Mouse (Mus musculus) lung, embryonic 16.5 days (tissue): ENCODE data around the gene Adam12. TPM values are rescaled to one million over a fixed set of nuclear protein-coding genes. Genes with fewer than 3 reads are reported as not detected.

Experiments used
- ATAC-seq: fragments of 200-750 bp; cut with Nextera tagmentation; 2 replicates; pipeline ENCODE4 v1.8.0; 2017; ENCODE audit warnings: low read depth, mild to moderate bottlenecking, moderate library complexity
- H3K27ac ChIP-seq: fragments of 300-500 bp; sonication (generic); 2 replicates; pipeline ENCODE4 v1.5.1; 2014; ENCODE audit warnings: mild to moderate bottlenecking, control low read depth, low read length
- H3K27me3 ChIP-seq: fragments of 300-500 bp; sonication (generic); 2 replicates; pipeline ENCODE4 v1.6.1; 2014; ENCODE audit warnings: low read depth, low read length, mixed read lengths; ENCODE audit not compliant: control insufficient read depth, insufficient read depth
- H3K36me3 ChIP-seq: fragments of 300-500 bp; sonication (generic); 2 replicates; pipeline ENCODE4 v1.6.1; 2014; ENCODE audit warnings: low read length; ENCODE audit not compliant: control insufficient read depth, insufficient read depth
- H3K4me1 ChIP-seq: fragments of 300-500 bp; sonication (generic); replicated peaks from 2 replicates; pipeline ENCODE4 v1.6.1; 2014; ENCODE audit warnings: low read length, mixed read lengths; ENCODE audit not compliant: control insufficient read depth, insufficient read depth
- H3K4me2 ChIP-seq: fragments of 300-500 bp; sonication (generic); 2 replicates; pipeline ENCODE4 v1.6.1; 2014; ENCODE audit warnings: low read depth, low read length, control low read depth
- H3K4me3 ChIP-seq: fragments of 300-500 bp; sonication (generic); 2 replicates; pipeline ENCODE4 v1.5.1; 2014; ENCODE audit warnings: mild to moderate bottlenecking, low read length, control low read depth
- H3K9ac ChIP-seq: fragments of 300-500 bp; sonication (generic); 2 replicates; pipeline ENCODE4 v1.6.1; 2014; ENCODE audit warnings: low read length, control low read depth
- H3K9me3 ChIP-seq: fragments of 300-500 bp; sonication (generic); 2 replicates; pipeline ENCODE4 v1.6.1; 2016; ENCODE audit warnings: low read length; ENCODE audit not compliant: control insufficient read depth
- WGBS: fragments of 180-500 bp; shearing (Covaris S2); extraction: QIAGEN DNeasy Blood & Tissue Kit; methylation state at CpG from one replicate; pipeline ENCODE4 v1.1.7; 2014; 5-methylcytosine and 5-hydroxymethylcytosine counted together
- polyA plus RNA-seq: library from polyadenylated mRNA; unstranded; fragments of >200 nt; fragmentation: Nextera tagmentation; extraction: Ambion mirVana; gene quantifications from 2 replicates; pipeline ENCODE4 v1.2.1, GENCODE M21; 2015

The Adam12 gene
- polyA plus RNA-seq, 1 experiment from 2014 or later: 15.3 TPM

DNA sequence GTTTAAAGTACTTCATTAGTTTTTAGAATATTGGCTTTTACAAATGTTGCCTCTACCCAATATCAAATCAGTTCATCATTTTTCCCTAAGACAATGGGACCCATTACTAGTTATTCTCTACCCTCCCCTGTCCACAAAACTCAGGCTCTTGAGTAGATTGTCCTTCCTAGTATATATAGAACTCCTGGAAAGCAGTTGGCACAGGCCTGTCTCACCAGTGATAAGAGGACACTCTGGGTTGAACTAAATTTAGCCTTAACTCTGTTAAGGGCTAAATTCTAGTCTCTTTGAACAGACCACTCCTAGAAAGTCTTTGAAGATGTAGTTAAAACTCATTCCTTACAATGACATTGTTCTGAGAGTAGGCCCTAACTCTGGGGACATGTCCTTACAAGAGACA lies 241.0 kb downstream of the Adam12 start:
- H3K27ac ChIP-seq: no peak overlapping the region
- no peak overlapping the region for H3K4me3 ChIP-seq
- no peaks in the 10 kb centered on the region for H3K27me3 ChIP-seq
- H3K4me2 ChIP-seq: no peak overlapping the region
- H3K36me3 ChIP-seq: no peaks in the 10 kb centered on the region
- no peak overlapping the region for H3K9ac ChIP-seq
- H3K4me1 ChIP-seq: peaks cover 11% of the 10 kb centered on the region
- H3K9me3 ChIP-seq: no peaks in the 10 kb centered on the region
- ATAC-seq: no peak

DNA sequence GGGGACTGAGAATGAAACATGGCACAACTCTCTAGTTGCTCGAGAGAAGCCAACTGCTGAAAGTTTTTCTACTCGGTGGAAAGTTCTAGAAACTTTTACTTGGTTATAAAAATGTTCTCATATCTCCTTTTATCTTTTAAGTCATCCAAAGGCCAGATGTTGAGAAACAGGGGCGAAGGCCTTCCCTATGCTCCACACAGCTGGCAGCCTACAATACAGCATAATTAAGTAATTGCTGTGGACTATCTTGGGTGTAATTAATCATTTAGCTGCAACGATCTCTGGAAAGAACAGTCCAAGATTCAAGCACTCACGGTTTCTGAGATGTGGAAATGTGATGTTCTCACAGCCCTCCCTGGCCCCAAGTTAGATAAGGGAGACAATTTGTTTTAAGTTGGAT lies 243.6 kb downstream of the Adam12 start:
- H3K27ac ChIP-seq: no peak overlapping the region
- H3K4me2 ChIP-seq: no peak overlapping the region
- no peak overlapping the region for H3K4me3 ChIP-seq
- no peak overlapping the region for H3K9ac ChIP-seq
- no peaks in the 10 kb centered on the region for H3K9me3 ChIP-seq
- ATAC-seq: peak; percentile 80
- WGBS: 48% methylated on average over 5 of the region's 5 CpGs
- no peaks in the 10 kb centered on the region for H3K36me3 ChIP-seq
- H3K27me3 ChIP-seq: no peaks in the 10 kb centered on the region
- H3K4me1 ChIP-seq: peaks cover 11% of the 10 kb centered on the region

DNA sequence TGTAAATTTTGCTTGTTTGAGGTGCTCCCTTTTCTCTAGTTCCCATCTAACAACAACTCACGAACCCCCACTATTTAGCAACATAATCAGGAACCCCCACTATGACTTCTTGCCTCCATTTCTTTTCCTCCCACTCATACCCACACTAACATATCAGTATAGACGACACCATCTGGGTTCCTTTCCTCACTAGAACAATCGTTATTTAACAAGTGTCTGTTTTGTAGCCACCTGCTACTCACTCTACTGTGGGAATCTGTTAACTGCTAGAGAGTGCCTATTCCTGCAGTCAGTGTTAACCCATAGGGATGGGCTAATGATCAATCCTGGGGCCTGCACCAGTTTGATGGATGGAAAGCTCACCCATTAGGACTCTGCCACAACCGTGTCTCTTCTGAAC lies 245.7 kb downstream of the Adam12 start:
- 74% methylated on average over 4 of the region's 4 CpGs for WGBS
- no peak for ATAC-seq

DNA sequence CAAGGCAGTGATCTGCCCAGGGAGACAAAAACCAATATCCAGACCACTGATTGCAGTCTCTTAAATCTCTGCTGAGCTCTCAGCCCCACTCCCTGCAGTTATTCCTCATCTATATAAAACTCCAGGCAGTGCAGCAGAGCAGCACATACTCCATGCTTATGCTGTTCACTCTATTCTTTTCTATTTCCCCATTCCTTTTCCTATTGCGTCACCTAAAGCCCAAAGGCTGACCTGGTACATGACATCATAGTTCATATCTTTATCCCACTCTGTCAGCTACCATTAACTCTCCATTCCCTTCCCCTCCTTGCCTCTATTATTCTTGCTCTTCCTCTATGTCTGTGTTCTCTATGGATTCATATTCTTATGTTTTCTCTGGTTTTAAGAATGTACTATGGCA lies 246.3 kb downstream of the Adam12 start:
- H3K27me3 ChIP-seq: no peaks in the 10 kb centered on the region
- H3K9me3 ChIP-seq: no peaks in the 10 kb centered on the region
- no peaks in the 10 kb centered on the region for H3K36me3 ChIP-seq
- 69% methylated on average over 1 of the region's 1 CpGs for WGBS
- H3K4me1 ChIP-seq: peaks cover 11% of the 10 kb centered on the region
- no peak overlapping the region for H3K4me3 ChIP-seq
- H3K27ac ChIP-seq: no peak overlapping the region
- H3K4me2 ChIP-seq: no peak overlapping the region
- no peak overlapping the region for H3K9ac ChIP-seq
- ATAC-seq: no peak

More for the DNA sequence above, 245.7 kb downstream of the Adam12 start:
- no peaks in the 10 kb centered on the region for H3K27me3 ChIP-seq
- no peaks in the 10 kb centered on the region for H3K36me3 ChIP-seq
- no peak overlapping the region for H3K9ac ChIP-seq
- H3K4me1 ChIP-seq: peaks cover 11% of the 10 kb centered on the region
- H3K27ac ChIP-seq: no peak overlapping the region
- H3K9me3 ChIP-seq: no peaks in the 10 kb centered on the region
- no peak overlapping the region for H3K4me2 ChIP-seq
- H3K4me3 ChIP-seq: no peak overlapping the region

DNA sequence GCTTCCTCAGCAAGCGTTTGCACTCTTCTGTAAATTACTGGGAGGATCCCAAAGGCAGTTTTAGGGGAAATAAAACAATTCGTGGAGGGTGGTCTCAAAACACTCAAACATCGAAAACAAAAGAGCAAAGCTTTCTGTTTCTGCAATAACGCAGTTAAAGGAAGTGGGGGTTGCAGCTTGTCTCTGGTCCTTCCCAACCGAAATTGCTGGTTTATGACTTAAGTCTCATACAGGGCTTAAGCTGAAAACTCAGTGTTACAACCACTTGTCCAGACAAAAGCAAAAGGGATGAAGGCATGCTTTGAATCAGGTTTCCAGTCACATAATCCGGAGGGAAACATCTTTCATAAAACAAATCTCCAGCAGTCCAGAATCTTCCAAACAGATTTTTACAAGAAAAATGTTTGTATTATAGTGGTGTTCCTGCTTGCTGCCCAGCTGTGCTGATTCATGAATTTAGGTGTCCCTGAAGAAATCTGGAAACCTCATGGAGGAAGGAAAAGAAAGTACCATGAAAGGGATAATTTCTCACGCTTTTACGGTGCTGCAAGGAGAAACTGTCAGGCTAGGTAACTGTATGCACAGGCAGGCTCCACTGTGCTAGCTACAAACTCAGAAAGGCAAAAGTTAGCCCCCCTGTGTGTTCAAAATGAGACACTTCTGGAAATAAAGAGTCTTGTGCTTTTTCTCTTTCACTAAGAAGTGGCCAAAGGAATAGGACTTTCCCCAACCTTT lies 255.4 kb downstream of the Adam12 start:
- no peak for ATAC-seq
- no peaks in the 10 kb centered on the region for H3K9me3 ChIP-seq
- H3K4me2 ChIP-seq: no peak overlapping the region
- H3K9ac ChIP-seq: no peak overlapping the region
- no peak overlapping the region for H3K4me3 ChIP-seq
- no peaks in the 10 kb centered on the region; the same call in 1 of the 2 replicates for H3K36me3 ChIP-seq
- 45% methylated on average over 8 of the region's 8 CpGs for WGBS
- peaks cover 10% of the 10 kb centered on the region for H3K4me1 ChIP-seq
- H3K27ac ChIP-seq: 0 out of 2 replicates have a peak overlapping the region, but pooled peaks have one; percentile 5
- no peaks in the 10 kb centered on the region for H3K27me3 ChIP-seq

DNA sequence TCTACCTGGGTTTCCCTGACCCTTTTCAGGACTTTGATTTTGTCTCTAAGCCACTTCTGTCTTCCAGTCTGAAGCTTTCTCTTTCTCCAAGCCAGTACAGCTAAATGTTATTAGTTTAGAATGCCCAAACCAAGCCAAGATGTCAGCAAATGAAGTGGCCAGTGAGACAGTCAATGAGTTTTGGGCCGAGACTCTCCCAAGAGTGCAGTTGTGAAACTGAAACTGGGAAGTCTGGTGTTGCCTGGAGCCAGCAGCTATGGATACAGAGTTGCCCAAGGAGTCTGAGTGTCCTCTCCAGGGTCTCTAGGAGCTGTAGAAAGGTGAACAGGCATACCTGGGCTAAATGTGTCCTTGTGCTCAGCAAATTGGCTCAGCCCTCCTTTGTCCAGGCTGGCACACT lies 260.9 kb downstream of the Adam12 start:
- H3K4me1 ChIP-seq: peaks cover 5% of the 10 kb centered on the region; the same call in 1 of the 2 replicates
- H3K36me3 ChIP-seq: peaks cover 3% of the 10 kb centered on the region; the same call in 1 of the 2 replicates
- no peaks in the 10 kb centered on the region for H3K27me3 ChIP-seq
- no peak overlapping the region for H3K4me2 ChIP-seq
- peak; percentile 72 for ATAC-seq
- no peak overlapping the region for H3K4me3 ChIP-seq
- 39% methylated on average over 1 of the region's 1 CpGs for WGBS
- H3K9ac ChIP-seq: no peak overlapping the region
- H3K9me3 ChIP-seq: no peaks in the 10 kb centered on the region
- H3K27ac ChIP-seq: peak overlapping the region; percentile 56

DNA sequence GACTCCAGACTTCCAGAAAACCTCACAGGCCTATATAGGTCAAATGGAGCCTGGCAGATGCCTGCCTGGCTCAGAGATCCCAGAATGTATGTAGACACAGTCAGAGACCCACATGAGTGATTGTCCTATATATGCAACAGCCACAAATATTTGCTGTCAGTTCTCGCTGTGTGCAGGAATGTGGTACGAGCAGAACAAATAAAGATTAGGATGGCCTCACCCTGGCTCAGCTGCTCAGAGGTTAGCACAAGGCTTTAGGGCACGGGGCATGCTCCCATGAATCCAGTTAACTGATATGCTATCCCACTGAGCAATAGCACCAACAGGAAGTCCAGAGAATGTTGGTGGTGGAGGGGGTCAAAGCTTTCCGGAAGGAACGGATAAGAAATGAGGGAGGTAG lies 261.5 kb downstream of the Adam12 start:
- peaks cover 3% of the 10 kb centered on the region; the same call in 1 of the 2 replicates for H3K36me3 ChIP-seq
- H3K27ac ChIP-seq: peak overlapping the region; percentile 40
- no peak overlapping the region for H3K4me2 ChIP-seq
- H3K27me3 ChIP-seq: no peaks in the 10 kb centered on the region
- ATAC-seq: peak; percentile 30
- WGBS: 54% methylated on average over 5 of the region's 5 CpGs
- no peak overlapping the region for H3K4me3 ChIP-seq
- no peak overlapping the region for H3K9ac ChIP-seq
- H3K9me3 ChIP-seq: no peaks in the 10 kb centered on the region
- peaks cover 5% of the 10 kb centered on the region; the same call in 1 of the 2 replicates for H3K4me1 ChIP-seq

DNA sequence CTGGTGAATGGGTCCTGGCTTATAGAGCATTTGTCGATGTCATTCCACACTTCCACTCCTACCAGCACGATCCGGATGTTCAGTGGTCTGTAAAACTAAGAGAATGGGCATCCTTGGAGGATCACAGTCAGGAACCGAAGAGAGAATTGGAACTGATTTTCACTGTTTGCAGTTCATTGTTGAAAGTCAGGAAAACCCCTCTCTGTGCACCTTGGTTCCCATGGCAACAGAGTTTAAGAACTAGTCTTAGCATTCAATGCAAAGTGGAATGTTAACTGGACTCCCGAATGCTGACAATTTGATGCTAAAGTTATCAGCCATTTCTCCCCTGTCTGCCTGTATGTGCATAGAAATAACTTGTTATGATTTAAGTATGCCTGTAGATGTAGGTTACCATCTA lies 264.0 kb downstream of the Adam12 start:
- Histone ChIP-seq H3K4me1 (peaks cover 9% of the 10 kb centered on the region), H3K4me2 (no peak overlapping the region), H3K4me3 (no peak overlapping the region), H3K9me3 (no peaks in the 10 kb centered on the region), H3K9ac (no peak overlapping the region), H3K27me3 (no peaks in the 10 kb centered on the region), H3K36me3 (0 out of 2 replicates have a peak, but pooled peaks cover 3% of the 10 kb centered on the region), H3K27ac (no peak overlapping the region)
- no peak for ATAC-seq
- 66% methylated on average over 5 of the region's 5 CpGs for WGBS

DNA sequence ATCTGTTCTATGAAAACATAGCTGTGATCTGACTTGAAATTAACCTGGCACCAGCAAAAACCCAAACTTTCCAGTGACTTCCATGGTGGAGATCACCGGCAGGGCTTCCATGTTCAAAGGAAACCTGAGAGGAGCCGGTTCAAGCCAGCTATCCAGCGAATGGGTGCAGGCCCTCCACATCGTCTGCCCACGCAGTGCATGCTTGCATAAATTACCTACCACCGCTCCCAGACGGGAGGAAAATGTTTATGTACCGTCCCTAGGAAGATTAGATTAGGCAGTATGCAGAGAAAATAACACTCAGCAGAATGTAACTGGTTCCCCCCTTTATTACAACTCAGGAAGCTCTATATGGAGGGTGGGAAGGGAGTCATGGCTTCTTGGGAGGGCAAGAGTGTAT lies 268.4 kb downstream of the Adam12 start:
- 0 out of 2 replicates have a peak, but pooled peaks have one; percentile 23 for ATAC-seq

More for the DNA sequence above, 268.4 kb downstream of the Adam12 start:
- no peak overlapping the region for H3K9ac ChIP-seq
- WGBS: 49% methylated on average over 8 of the region's 8 CpGs
- no peak overlapping the region for H3K27ac ChIP-seq
- peaks cover 12% of the 10 kb centered on the region for H3K36me3 ChIP-seq
- H3K9me3 ChIP-seq: no peaks in the 10 kb centered on the region
- no peak overlapping the region for H3K4me3 ChIP-seq
- H3K4me2 ChIP-seq: no peak overlapping the region
- H3K27me3 ChIP-seq: no peaks in the 10 kb centered on the region
- peaks cover 4% of the 10 kb centered on the region; the same call in 1 of the 2 replicates for H3K4me1 ChIP-seq
